Mouse (Mus musculus) lung, adult 2 months (tissue): ENCODE data around the gene Efcab5.

Experiments used
- CTCF ChIP-seq: fragments of 200-500 bp; IDR thresholded peaks from 2 replicates; pipeline ENCODE4 v1.5.1; 2011; ENCODE audit warnings: mild to moderate bottlenecking, low read length, control low read depth; ENCODE audit not compliant: insufficient read depth
- POLR2A ChIP-seq: fragments of 200-500 bp; IDR thresholded peaks from 2 replicates; pipeline ENCODE4 v1.6.1; 2011; ENCODE audit warnings: low read depth, mild to moderate bottlenecking, control low read depth, low read length, borderline replicate concordance; ENCODE audit errors: extremely low read depth

GRCm38 (mm10) chr11:77193410-77193809 lies 4.6 kb upstream of the Efcab5 start:
- no peak for TF ChIP-seq CTCF
- TF ChIP-seq POLR2A = no peak
